Mouse (Mus musculus): ENCODE results near the gene Cacna1c. TPM values are rescaled to one million over a fixed set of nuclear protein-coding genes. Genes with fewer than 3 reads are reported as not detected.
A peak's percentile ranks its signal among the peaks of the same experiment; 100 is the strongest.

The Cacna1c gene
- polyA plus RNA-seq, 1 experiment from 2014 or later, result 2.3 TPM

GRCm38 (mm10) chr6:119174307-119175074 lies 21.7 kb downstream of the Cacna1c start:
- ATAC-seq (ENCODE audit: low FRiP score, low TSS enrichment), result no peak
- no peaks in the 10 kb centered on the region for H3K36me3 ChIP-seq (ENCODE audit: control insufficient read depth, insufficient read depth, low read length)
- no peaks in the 10 kb centered on the region for H3K27me3 ChIP-seq (ENCODE audit: control insufficient read depth, insufficient read depth, low read length)
- peak overlapping the region; percentile 74 for H3K4me2 ChIP-seq (replicated peaks; ENCODE audit: low read depth)
- H3K4me1 ChIP-seq (replicated peaks; ENCODE audit: control insufficient read depth, insufficient read depth), result no peaks in the 10 kb centered on the region
- WGBS, result 51% methylated on average over 12 of the region's 12 CpGs
- H3K9me3 ChIP-seq (ENCODE audit: control insufficient read depth, low read length), result no peaks in the 10 kb centered on the region
- H3K9ac ChIP-seq (ENCODE audit: low read length), result no peak overlapping the region
- TF ChIP-seq EP300 (optimal IDR thresholded peaks at IDR 0.05) (no peak), CTCF (IDR thresholded peaks at IDR 0.05; ENCODE audit: low read depth) (no peak)
- H3K4me3 ChIP-seq (ENCODE audit: low read depth, low read length), result peak overlapping the region; percentile 92
- H3K27ac ChIP-seq (replicated peaks), result no peak overlapping the region
- no peak for DNase-seq (ENCODE audit: low spot score)

- Histone ChIP-seq H3K4me2 (replicated peaks; ENCODE audit: low read depth) (no peak overlapping the region), H3K4me3 (ENCODE audit: low read depth, low read length) (no peak overlapping the region), H3K9ac (ENCODE audit: low read length) (no peak overlapping the region), H3K9me3 (ENCODE audit: control insufficient read depth, low read length) (no peaks in the 10 kb centered on the region), H3K36me3 (ENCODE audit: control insufficient read depth, insufficient read depth, low read length) (no peaks in the 10 kb centered on the region), H3K4me1 (replicated peaks; ENCODE audit: control insufficient read depth, insufficient read depth) (no peaks in the 10 kb centered on the region), H3K27me3 (ENCODE audit: control insufficient read depth, insufficient read depth, low read length) (no peaks in the 10 kb centered on the region), H3K27ac (replicated peaks) (no peak overlapping the region)
- ATAC-seq (ENCODE audit: low FRiP score, low TSS enrichment) (no peak), DNase-seq (ENCODE audit: low spot score) (no peak)
- TF ChIP-seq CTCF (IDR thresholded peaks at IDR 0.05; ENCODE audit: low read depth), result no peak
- no peak for TF ChIP-seq EP300 (optimal IDR thresholded peaks at IDR 0.05)
Measured at GRCm38 (mm10) chr6:119165677-119166076, 30.5 kb downstream of the Cacna1c start.

GRCm38 (mm10) chr6:119145109-119145508 lies 51.1 kb downstream of the Cacna1c start:
- H3K9ac ChIP-seq (ENCODE audit: low read length), result no peak overlapping the region
- no peak for DNase-seq (ENCODE audit: low spot score)
- H3K4me3 ChIP-seq (ENCODE audit: low read depth, low read length), result no peak overlapping the region
- no peaks in the 10 kb centered on the region for H3K9me3 ChIP-seq (ENCODE audit: control insufficient read depth, low read length)
- no peaks in the 10 kb centered on the region for H3K4me1 ChIP-seq (replicated peaks; ENCODE audit: control insufficient read depth, insufficient read depth)
- no peak overlapping the region for H3K27ac ChIP-seq (replicated peaks)
- H3K36me3 ChIP-seq (ENCODE audit: control insufficient read depth, insufficient read depth, low read length), result no peaks in the 10 kb centered on the region
- H3K4me2 ChIP-seq (replicated peaks; ENCODE audit: low read depth), result no peak overlapping the region
- ATAC-seq (ENCODE audit: low FRiP score, low TSS enrichment), result no peak
- no peak for TF ChIP-seq CTCF (IDR thresholded peaks at IDR 0.05; ENCODE audit: low read depth)
- no peak for TF ChIP-seq EP300 (optimal IDR thresholded peaks at IDR 0.05)
- H3K27me3 ChIP-seq (ENCODE audit: control insufficient read depth, insufficient read depth, low read length), result no peaks in the 10 kb centered on the region
- 30% methylated on average over 4 of the region's 4 CpGs for WGBS

DNA sequence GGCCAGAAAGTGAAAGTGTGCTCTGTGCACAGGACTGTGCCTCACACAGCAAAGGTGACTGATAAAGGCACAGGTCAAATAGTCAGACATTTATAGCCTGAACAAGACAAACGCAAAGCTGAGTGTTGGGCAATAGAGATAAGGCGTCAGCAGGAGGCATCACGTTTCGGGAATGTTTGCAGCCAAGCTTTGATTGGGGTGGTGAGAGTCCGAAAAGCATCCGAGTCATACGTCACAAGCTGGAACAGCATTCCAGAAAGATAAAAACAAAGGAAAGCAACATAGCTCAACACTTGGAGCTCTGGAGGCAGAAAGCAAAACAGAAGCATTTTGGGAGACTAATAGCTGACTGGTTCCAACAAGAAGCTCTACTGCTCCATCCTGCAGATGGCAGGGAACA lies 56.7 kb downstream of the Cacna1c start:
- no peak overlapping the region for H3K4me2 ChIP-seq (replicated peaks; ENCODE audit: low read depth)
- H3K4me3 ChIP-seq (ENCODE audit: low read depth, low read length), result no peak overlapping the region
- no peaks in the 10 kb centered on the region for H3K27me3 ChIP-seq (ENCODE audit: control insufficient read depth, insufficient read depth, low read length)
- TF ChIP-seq CTCF (IDR thresholded peaks at IDR 0.05; ENCODE audit: low read depth), result no peak
- TF ChIP-seq EP300 (optimal IDR thresholded peaks at IDR 0.05), result no peak
- H3K27ac ChIP-seq (replicated peaks), result no peak overlapping the region
- 10% methylated on average over 7 of the region's 7 CpGs for WGBS
- ATAC-seq (ENCODE audit: low FRiP score, low TSS enrichment) (no peak), DNase-seq (ENCODE audit: low spot score) (no peak)
- H3K9ac ChIP-seq (ENCODE audit: low read length), result no peak overlapping the region
- no peaks in the 10 kb centered on the region for H3K36me3 ChIP-seq (ENCODE audit: control insufficient read depth, insufficient read depth, low read length)
- no peaks in the 10 kb centered on the region for H3K9me3 ChIP-seq (ENCODE audit: control insufficient read depth, low read length)
- no peaks in the 10 kb centered on the region for H3K4me1 ChIP-seq (replicated peaks; ENCODE audit: control insufficient read depth, insufficient read depth)

DNA sequence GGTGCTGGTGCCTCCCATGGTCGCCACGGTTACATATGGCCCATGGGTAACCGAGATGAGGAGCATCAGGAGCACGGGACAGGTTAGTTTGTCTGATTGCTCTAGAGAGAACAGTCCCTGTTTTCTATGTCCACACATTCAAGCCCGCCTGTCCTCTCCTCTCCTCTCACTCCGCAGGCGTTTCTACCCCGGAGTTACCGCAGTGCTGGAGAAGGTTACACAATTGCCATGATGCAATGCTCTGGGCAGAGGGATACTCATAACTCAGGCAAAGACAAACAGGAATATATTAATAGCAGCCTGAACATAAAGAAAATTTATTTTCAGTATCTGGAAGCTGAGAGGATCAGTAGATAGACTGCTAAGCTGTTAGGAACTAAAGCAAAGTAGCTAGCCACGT lies 58.5 kb downstream of the Cacna1c start:
- H3K4me3 ChIP-seq (ENCODE audit: low read depth, low read length), result no peak overlapping the region
- no peak overlapping the region for H3K27ac ChIP-seq (replicated peaks)
- WGBS, result 77% methylated on average over 10 of the region's 10 CpGs
- H3K27me3 ChIP-seq (ENCODE audit: control insufficient read depth, insufficient read depth, low read length), result no peaks in the 10 kb centered on the region
- ATAC-seq (ENCODE audit: low FRiP score, low TSS enrichment) (peak; percentile 51; the same call in 1 of the 2 replicates), DNase-seq (ENCODE audit: low spot score) (no peak)
- no peaks in the 10 kb centered on the region for H3K9me3 ChIP-seq (ENCODE audit: control insufficient read depth, low read length)
- TF ChIP-seq CTCF (IDR thresholded peaks at IDR 0.05; ENCODE audit: low read depth) (no peak), EP300 (optimal IDR thresholded peaks at IDR 0.05) (no peak)
- H3K9ac ChIP-seq (ENCODE audit: low read length), result no peak overlapping the region
- no peak overlapping the region for H3K4me2 ChIP-seq (replicated peaks; ENCODE audit: low read depth)
- H3K4me1 ChIP-seq (replicated peaks; ENCODE audit: control insufficient read depth, insufficient read depth), result no peaks in the 10 kb centered on the region
- no peaks in the 10 kb centered on the region for H3K36me3 ChIP-seq (ENCODE audit: control insufficient read depth, insufficient read depth, low read length)

DNA sequence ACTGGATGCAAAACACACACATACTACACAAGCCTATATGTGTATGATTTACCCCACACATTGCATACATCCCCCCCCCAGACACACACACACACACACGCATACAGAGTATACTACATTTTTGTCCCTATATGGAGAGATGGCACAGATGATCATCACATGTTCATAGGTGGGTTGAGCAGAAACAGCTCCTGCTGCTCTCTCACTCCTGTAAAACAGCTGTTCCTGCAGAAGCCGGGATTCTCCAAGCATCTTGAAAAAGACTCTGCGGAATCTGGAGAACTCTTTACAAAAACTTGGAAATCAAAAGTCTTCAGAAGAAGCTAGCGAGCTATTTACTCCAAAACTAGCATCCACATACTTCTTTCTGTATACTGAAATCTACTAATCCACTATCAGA lies 63.4 kb downstream of the Cacna1c start:
- Histone ChIP-seq H3K4me3 (ENCODE audit: low read depth, low read length) (no peak overlapping the region), H3K9ac (ENCODE audit: low read length) (no peak overlapping the region), H3K4me1 (replicated peaks; ENCODE audit: control insufficient read depth, insufficient read depth) (no peaks in the 10 kb centered on the region), H3K27me3 (ENCODE audit: control insufficient read depth, insufficient read depth, low read length) (no peaks in the 10 kb centered on the region), H3K36me3 (ENCODE audit: control insufficient read depth, insufficient read depth, low read length) (no peaks in the 10 kb centered on the region), H3K27ac (replicated peaks) (no peak overlapping the region), H3K4me2 (replicated peaks; ENCODE audit: low read depth) (no peak overlapping the region), H3K9me3 (ENCODE audit: control insufficient read depth, low read length) (no peaks in the 10 kb centered on the region)
- DNase-seq (ENCODE audit: low spot score) (no peak), ATAC-seq (ENCODE audit: low FRiP score, low TSS enrichment) (no peak)
- TF ChIP-seq EP300 (optimal IDR thresholded peaks at IDR 0.05) (no peak), CTCF (IDR thresholded peaks at IDR 0.05; ENCODE audit: low read depth) (no peak)
- 86% methylated on average over 4 of the region's 4 CpGs for WGBS
